In the genomic region with DNA sequence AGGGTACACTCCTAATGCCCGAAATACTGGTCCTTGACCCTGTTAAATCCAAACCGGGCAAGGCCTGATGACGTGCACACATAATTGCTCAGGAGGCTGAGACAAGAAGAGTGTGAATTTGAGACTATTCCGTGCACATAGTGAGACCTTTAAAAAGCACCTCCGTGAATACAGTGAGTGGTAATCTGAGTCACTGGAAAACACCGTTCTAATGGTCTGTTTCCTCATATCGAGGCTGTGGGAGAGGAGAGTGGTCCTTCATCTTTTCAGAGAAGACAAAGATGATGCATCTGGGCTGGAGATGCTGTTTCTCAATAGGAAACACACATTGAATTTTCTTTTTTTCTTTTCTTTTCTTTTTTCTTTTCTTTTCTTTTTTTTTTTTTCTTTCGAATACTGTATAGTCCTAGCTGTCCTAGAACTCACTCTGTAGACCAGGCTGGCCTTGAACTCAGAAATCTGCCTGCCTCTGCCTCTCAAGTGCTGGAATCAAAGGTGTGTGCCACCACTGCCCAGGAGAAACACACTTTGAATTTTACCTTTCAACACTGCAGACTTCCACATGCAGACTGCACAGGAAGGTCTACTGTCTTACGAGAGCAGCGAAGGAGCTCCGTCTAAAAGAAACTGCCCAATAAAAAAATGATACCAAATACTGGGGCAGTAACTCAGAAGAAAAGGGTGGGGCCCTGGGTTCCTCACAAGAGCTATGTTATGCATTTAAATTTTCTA, we compare ENCODE assay signal across 12 mouse cellular contexts. TPM values are rescaled to one million over a fixed set of nuclear protein-coding genes. Genes with fewer than 3 reads are reported as not detected.
DNase-seq lines count a peak whose midpoint lies in the region; ATAC-seq lines count a peak whose summit lies in the region.
"Had no signal": no experiment of that assay in that cellular context is flagged by ENCODE, and none has a peak within 500 bp of the region (broad histone marks: within the 10 kb centered on the region; RNA-seq: fewer than 3 reads in every experiment).

No protein-coding gene starts in this region.

- peaks cover 30% of the 10 kb centered on the region for H3K4me1 ChIP-seq in lung, embryonic 15.5 days
- peaks cover 37% of the 10 kb centered on the region for H3K4me1 ChIP-seq in forebrain, embryonic 15.5 days
- H3K4me1 ChIP-seq in midbrain, embryonic 10.5 days: peaks cover 60% of the 10 kb centered on the region
- peaks cover 23% of the 10 kb centered on the region for H3K4me1 ChIP-seq in stomach, embryonic 16.5 days (ENCODE audit: control insufficient read depth, insufficient read depth, low read length)
- peaks cover 4% of the 10 kb centered on the region; the same call in 1 of the 2 replicates for H3K4me1 ChIP-seq in kidney, embryonic 14.5 days (ENCODE audit: control insufficient read depth, insufficient read depth, low read length)

- no peaks in the 10 kb centered on the region for H3K36me3 ChIP-seq in lung, embryonic 15.5 days
- H3K36me3 ChIP-seq in forebrain, embryonic 15.5 days: no peaks in the 10 kb centered on the region
- H3K36me3 ChIP-seq in midbrain, embryonic 10.5 days: peaks cover 2% of the 10 kb centered on the region; the same call in 1 of the 2 replicates
- H3K36me3 ChIP-seq in stomach, embryonic 16.5 days (ENCODE audit: control insufficient read depth, insufficient read depth, low read length): no peaks in the 10 kb centered on the region
- no peaks in the 10 kb centered on the region for H3K36me3 ChIP-seq in kidney, embryonic 14.5 days (ENCODE audit: control insufficient read depth, insufficient read depth, low read length)

- no peak for DNase-seq in lung, postnatal 36 days
- no peak for DNase-seq in midbrain, embryonic 10.5 days (ENCODE audit: low spot score)
- DNase-seq in spleen, postnatal 14 days (ENCODE audit: low spot score in 2 of 2): no peak
- DNase-seq: cerebellum, adult 11 months; heart, adult 18-20 months; right cerebral cortex, postnatal 14 days; thymus, postnatal 25 days had no signal

- H3K27me3 ChIP-seq in lung, embryonic 15.5 days: peaks cover 26% of the 10 kb centered on the region
- no peaks in the 10 kb centered on the region for H3K27me3 ChIP-seq in forebrain, embryonic 15.5 days
- peaks cover 23% of the 10 kb centered on the region for H3K27me3 ChIP-seq in midbrain, embryonic 10.5 days (ENCODE audit: low read depth, poor library complexity, severe bottlenecking)
- H3K27me3 ChIP-seq in stomach, embryonic 16.5 days (ENCODE audit: control insufficient read depth, insufficient read depth, low read length): peaks cover 8% of the 10 kb centered on the region; the same call in 1 of the 2 replicates
- H3K27me3 ChIP-seq in kidney, embryonic 14.5 days (ENCODE audit: control insufficient read depth, insufficient read depth, low read length): peaks cover 28% of the 10 kb centered on the region

- no peak overlapping the region for H3K4me3 ChIP-seq in lung, embryonic 15.5 days
- H3K4me3 ChIP-seq in forebrain, embryonic 15.5 days: peak overlapping the region; percentile 75; the same call in 1 of the 2 replicates
- 0 out of 2 replicates have a peak overlapping the region, but pooled peaks have one; percentile 81 for H3K4me3 ChIP-seq in midbrain, embryonic 10.5 days
- H3K4me3 ChIP-seq in stomach, embryonic 16.5 days (replicated peaks; ENCODE audit: low read length): no peak overlapping the region
- no peak overlapping the region for H3K4me3 ChIP-seq in kidney, embryonic 14.5 days (ENCODE audit: low read length)
- H3K4me3 ChIP-seq: erythroblast, embryonic 14.5 days had no signal

- H3K9ac ChIP-seq in lung, embryonic 15.5 days: no peak overlapping the region
- H3K9ac ChIP-seq in forebrain, embryonic 15.5 days (replicated peaks): peak overlapping the region; percentile 67; the same call in 1 of the 2 replicates
- H3K9ac ChIP-seq in stomach, embryonic 16.5 days (ENCODE audit: low read length): 0 out of 2 replicates have a peak overlapping the region, but pooled peaks have one; percentile 71
- no peak overlapping the region for H3K9ac ChIP-seq in kidney, embryonic 14.5 days (ENCODE audit: low read depth, low read length)

- H3K4me2 ChIP-seq in lung, embryonic 15.5 days: no peak overlapping the region
- H3K4me2 ChIP-seq in forebrain, embryonic 15.5 days (replicated peaks): peak overlapping the region; percentile 82
- peak overlapping the region; percentile 88; the same call in 1 of the 2 replicates for H3K4me2 ChIP-seq in stomach, embryonic 16.5 days (ENCODE audit: low read depth, low read length)
- H3K4me2 ChIP-seq in kidney, embryonic 14.5 days (replicated peaks; ENCODE audit: low read depth, low read length): no peak overlapping the region

- WGBS in lung, embryonic 15.5 days: 75% methylated on average over 11 of the region's 11 CpGs
- 66% methylated on average over 11 of the region's 11 CpGs for WGBS in forebrain, embryonic 15.5 days
- WGBS in midbrain, embryonic 10.5 days: 62% methylated on average over 11 of the region's 11 CpGs
- WGBS in stomach, embryonic 16.5 days: 76% methylated on average over 11 of the region's 11 CpGs
- 71% methylated on average over 11 of the region's 11 CpGs for WGBS in kidney, embryonic 14.5 days

- no peaks in the 10 kb centered on the region for H3K9me3 ChIP-seq in lung, embryonic 15.5 days
- H3K9me3 ChIP-seq in forebrain, embryonic 15.5 days: no peaks in the 10 kb centered on the region
- no peaks in the 10 kb centered on the region for H3K9me3 ChIP-seq in midbrain, embryonic 10.5 days (replicated peaks)
- H3K9me3 ChIP-seq in stomach, embryonic 16.5 days (replicated peaks; ENCODE audit: control insufficient read depth, low read length): no peaks in the 10 kb centered on the region
- no peaks in the 10 kb centered on the region for H3K9me3 ChIP-seq in kidney, embryonic 14.5 days (ENCODE audit: control insufficient read depth, low read length)

- ATAC-seq in lung, embryonic 15.5 days (ENCODE audit: borderline replicate concordance, extremely low read depth, low FRiP score, low TSS enrichment): no peak
- ATAC-seq in forebrain, embryonic 15.5 days (replicated peaks): no peak
- no peak for ATAC-seq in stomach, embryonic 16.5 days (ENCODE audit: insufficient read depth, low FRiP score)
- no peak for ATAC-seq in kidney, embryonic 14.5 days (ENCODE audit: low FRiP score, low TSS enrichment)

- H3K27ac ChIP-seq in lung, embryonic 15.5 days: 0 out of 2 replicates have a peak overlapping the region, but pooled peaks have one; percentile 68
- peak overlapping the region; percentile 80; the same call in 1 of the 2 replicates for H3K27ac ChIP-seq in forebrain, embryonic 15.5 days (replicated peaks)
- H3K27ac ChIP-seq in midbrain, embryonic 10.5 days (replicated peaks): peak overlapping the region; percentile 95
- peak overlapping the region; percentile 92 for H3K27ac ChIP-seq in stomach, embryonic 16.5 days (ENCODE audit: low read length)
- H3K27ac ChIP-seq in kidney, embryonic 14.5 days (ENCODE audit: low read depth, low read length): no peak overlapping the region

RNA-seq across cellular contexts. Expression of a gene that starts 1.5 kb away (rescaled TPM):
- 11.9 and 13.5 TPM in 2 replicates for polyA plus RNA-seq in lung, embryonic 15.5 days (2015; fragmentation: Nextera tagmentation; extraction: Ambion mirVana)
- 26.2 and 26.8 TPM in 2 replicates for polyA plus RNA-seq in forebrain, embryonic 15.5 days (2015; fragmentation: Nextera tagmentation; extraction: Ambion mirVana)
- polyA plus RNA-seq in midbrain, embryonic 10.5 days (2016; fragmentation: Nextera tagmentation; extraction: Ambion mirVana): 28.6 and 34.2 TPM in 2 replicates
- 13.4 and 16.4 TPM in 2 replicates for polyA plus RNA-seq in stomach, embryonic 16.5 days (2015; fragmentation: Nextera tagmentation; extraction: Ambion mirVana)
- 5.3 and 9.9 TPM in 2 replicates for polyA plus RNA-seq in kidney, embryonic 14.5 days (2014; fragmentation: Nextera tagmentation; extraction: Ambion mirVana)

Comparison
In these comparisons a context has a peak if more than half of its experiments do, and no peak if none do; other contexts are left out.
1. H3K4me2 ChIP-seq: peak in forebrain, embryonic 15.5 days (single experiment) and stomach, embryonic 16.5 days (single experiment); none in lung, embryonic 15.5 days (single experiment) and kidney, embryonic 14.5 days (single experiment).
2. H3K4me3 ChIP-seq: peak in forebrain, embryonic 15.5 days (single experiment) and midbrain, embryonic 10.5 days (single experiment); none in lung, embryonic 15.5 days (single experiment), stomach, embryonic 16.5 days (single experiment) and kidney, embryonic 14.5 days (single experiment).
3. H3K9ac ChIP-seq: peak in forebrain, embryonic 15.5 days (single experiment) and stomach, embryonic 16.5 days (single experiment); none in lung, embryonic 15.5 days (single experiment) and kidney, embryonic 14.5 days (single experiment).